ENCODE assay signal across 15 mouse cellular contexts in the genomic region with DNA sequence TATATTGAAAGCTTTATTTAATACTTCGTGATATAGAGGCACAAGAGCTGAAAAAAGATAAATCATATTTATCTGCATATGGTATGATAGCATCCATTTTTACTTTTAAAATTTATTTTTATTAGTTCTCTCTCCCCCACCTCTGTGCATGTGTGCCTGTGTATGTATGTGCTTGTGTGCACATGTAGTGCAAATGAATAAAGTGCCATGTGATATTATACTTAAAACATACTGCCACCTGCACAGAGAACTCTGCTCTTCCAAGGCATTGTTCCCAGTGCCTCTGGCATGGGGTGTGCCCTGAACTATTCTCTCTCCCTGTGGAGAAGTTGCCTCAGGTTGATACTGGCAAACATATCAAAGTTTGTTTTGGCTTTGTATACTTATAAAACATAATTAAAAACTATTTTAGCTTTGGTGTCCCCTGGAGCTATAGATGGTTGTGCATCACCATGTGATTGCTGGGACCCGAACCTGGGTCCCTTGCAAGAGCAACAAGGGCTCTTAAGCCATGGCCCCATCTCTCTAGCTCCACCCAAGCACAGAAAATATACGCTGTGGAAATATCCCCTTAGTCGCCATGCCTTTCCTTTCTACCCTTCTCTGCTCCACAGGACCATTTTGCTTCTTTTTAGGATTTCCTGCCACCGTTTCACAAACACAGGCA. TPM values are rescaled to one million over a fixed set of nuclear protein-coding genes. Genes with fewer than 3 reads are reported as not detected.
A peak's percentile ranks its signal among the peaks of the same experiment; 100 is the strongest.
DNase-seq lines count a peak whose midpoint lies in the region; ATAC-seq lines count a peak whose summit lies in the region.
"Had no signal": no experiment of that assay in that cellular context is flagged by ENCODE, and none has a peak within 500 bp of the region (broad histone marks: within the 10 kb centered on the region; RNA-seq: fewer than 3 reads in every experiment).

No protein-coding gene starts in this region.

- no peak for DNase-seq in hindbrain, embryonic 11.5 days (ENCODE audit: low spot score)
- DNase-seq in hindbrain, embryonic 10.5 days (ENCODE audit: low spot score) = no peak
- DNase-seq in limb, embryonic 10.5 days (ENCODE audit: low spot score) = no peak
- DNase-seq in cerebellum, postnatal 36 days = no peak
- no peak for DNase-seq in spleen, postnatal 14 days (ENCODE audit: low spot score in 2 of 2)
- DNase-seq: thymus, adult 18-20 months had no signal

- no peaks in the 10 kb centered on the region for H3K9me3 ChIP-seq in hindbrain, embryonic 11.5 days (ENCODE audit: control insufficient read depth, low read length)
- H3K9me3 ChIP-seq in hindbrain, embryonic 10.5 days = 0 out of 2 replicates have a peak, but pooled peaks cover 6% of the 10 kb centered on the region
- H3K9me3 ChIP-seq in limb, embryonic 12.5 days = 0 out of 2 replicates have a peak, but pooled peaks cover 4% of the 10 kb centered on the region
- H3K9me3 ChIP-seq in limb, embryonic 10.5 days (replicated peaks) = no peaks in the 10 kb centered on the region
- no peaks in the 10 kb centered on the region for H3K9me3 ChIP-seq in midbrain, embryonic 15.5 days
- H3K9me3 ChIP-seq: embryonic facial prominence, embryonic 12.5 days had no signal

- 66% methylated on average over 5 of the region's 5 CpGs for WGBS in hindbrain, embryonic 11.5 days
- 67% methylated on average over 5 of the region's 5 CpGs for WGBS in hindbrain, embryonic 10.5 days
- WGBS in limb, embryonic 12.5 days = 68% methylated on average over 5 of the region's 5 CpGs
- WGBS in limb, embryonic 10.5 days = 63% methylated on average over 5 of the region's 5 CpGs
- 61% methylated on average over 5 of the region's 5 CpGs for WGBS in midbrain, embryonic 15.5 days

- H3K4me3 ChIP-seq in hindbrain, embryonic 11.5 days (ENCODE audit: low read depth, low read length) = no peak overlapping the region
- H3K4me3 ChIP-seq in hindbrain, embryonic 10.5 days = no peak overlapping the region
- no peak overlapping the region for H3K4me3 ChIP-seq in limb, embryonic 12.5 days (replicated peaks)
- no peak overlapping the region for H3K4me3 ChIP-seq in limb, embryonic 10.5 days
- H3K4me3 ChIP-seq in midbrain, embryonic 15.5 days = no peak overlapping the region
- H3K4me3 ChIP-seq: embryonic facial prominence, embryonic 12.5 days; heart, embryonic 12.5 days had no signal

- H3K36me3 ChIP-seq in hindbrain, embryonic 11.5 days (ENCODE audit: control insufficient read depth, insufficient read depth, low read length) = no peaks in the 10 kb centered on the region
- H3K36me3 ChIP-seq in hindbrain, embryonic 10.5 days = no peaks in the 10 kb centered on the region
- no peaks in the 10 kb centered on the region for H3K36me3 ChIP-seq in limb, embryonic 12.5 days
- H3K36me3 ChIP-seq in limb, embryonic 10.5 days = no peaks in the 10 kb centered on the region
- H3K36me3 ChIP-seq in midbrain, embryonic 15.5 days (replicated peaks) = no peaks in the 10 kb centered on the region
- H3K36me3 ChIP-seq: embryonic facial prominence, embryonic 12.5 days; heart, embryonic 12.5 days had no signal

- no peak overlapping the region for H3K4me2 ChIP-seq in hindbrain, embryonic 11.5 days (replicated peaks; ENCODE audit: low read depth, low read length)
- H3K4me2 ChIP-seq in limb, embryonic 12.5 days = no peak overlapping the region
- no peak overlapping the region for H3K4me2 ChIP-seq in midbrain, embryonic 15.5 days
- H3K4me2 ChIP-seq: embryonic facial prominence, embryonic 12.5 days; heart, embryonic 12.5 days had no signal

- H3K27ac ChIP-seq in hindbrain, embryonic 11.5 days (ENCODE audit: low read depth, low read length) = no peak overlapping the region
- H3K27ac ChIP-seq in hindbrain, embryonic 10.5 days = no peak overlapping the region
- no peak overlapping the region for H3K27ac ChIP-seq in limb, embryonic 12.5 days
- H3K27ac ChIP-seq in limb, embryonic 10.5 days = no peak overlapping the region
- H3K27ac ChIP-seq in midbrain, embryonic 15.5 days = no peak overlapping the region
- H3K27ac ChIP-seq: embryonic facial prominence, embryonic 12.5 days; kidney, postnatal 0 days had no signal

- H3K4me1 ChIP-seq in hindbrain, embryonic 11.5 days (replicated peaks; ENCODE audit: control insufficient read depth, insufficient read depth, low read length) = no peaks in the 10 kb centered on the region
- H3K4me1 ChIP-seq in hindbrain, embryonic 10.5 days (replicated peaks) = no peaks in the 10 kb centered on the region
- H3K4me1 ChIP-seq in limb, embryonic 12.5 days (replicated peaks) = no peaks in the 10 kb centered on the region
- H3K4me1 ChIP-seq in limb, embryonic 10.5 days = no peaks in the 10 kb centered on the region
- no peaks in the 10 kb centered on the region for H3K4me1 ChIP-seq in midbrain, embryonic 15.5 days
- H3K4me1 ChIP-seq: embryonic facial prominence, embryonic 12.5 days had no signal

- ATAC-seq in hindbrain, embryonic 11.5 days (ENCODE audit: low FRiP score) = peak; percentile 40; the same call in 1 of the 2 replicates
- 0 out of 2 replicates have a peak, but pooled peaks have one; percentile 42 for ATAC-seq in limb, embryonic 12.5 days (ENCODE audit: insufficient number of reproducible peaks, insufficient read depth, low FRiP score, low TSS enrichment, low read depth)
- ATAC-seq in common myeloid progenitor, adult 5-6 weeks (replicated peaks; ENCODE audit: low read depth, poor library complexity, severe bottlenecking) = peak; percentile 47
- 0 out of 2 replicates have a peak, but pooled peaks have one; percentile 11 for ATAC-seq in midbrain, embryonic 15.5 days (replicated peaks)

- H3K27me3 ChIP-seq in hindbrain, embryonic 11.5 days (ENCODE audit: control insufficient read depth, insufficient read depth, low read length) = no peaks in the 10 kb centered on the region
- H3K27me3 ChIP-seq in hindbrain, embryonic 10.5 days (ENCODE audit: insufficient read depth, poor library complexity, severe bottlenecking) = no peaks in the 10 kb centered on the region
- no peaks in the 10 kb centered on the region for H3K27me3 ChIP-seq in limb, embryonic 12.5 days
- no peaks in the 10 kb centered on the region for H3K27me3 ChIP-seq in limb, embryonic 10.5 days (ENCODE audit: low read depth, poor library complexity, severe bottlenecking)
- no peaks in the 10 kb centered on the region for H3K27me3 ChIP-seq in midbrain, embryonic 15.5 days (replicated peaks)
- H3K27me3 ChIP-seq: embryonic facial prominence, embryonic 12.5 days; heart, embryonic 12.5 days had no signal

- H3K9ac ChIP-seq in hindbrain, embryonic 11.5 days (ENCODE audit: low read depth, low read length) = no peak overlapping the region
- no peak overlapping the region for H3K9ac ChIP-seq in limb, embryonic 12.5 days (replicated peaks)
- no peak overlapping the region for H3K9ac ChIP-seq in midbrain, embryonic 15.5 days
- H3K9ac ChIP-seq: embryonic facial prominence, embryonic 12.5 days; heart, embryonic 12.5 days had no signal

RNA-seq across cellular contexts. Expression of a gene that starts 31.4 kb away (rescaled TPM):
- 85.3 and 91.0 TPM in 2 replicates for polyA plus RNA-seq in hindbrain, embryonic 11.5 days (2014; fragmentation: Nextera tagmentation; extraction: Ambion mirVana)
- 76.7 and 88.1 TPM in 2 replicates for polyA plus RNA-seq in hindbrain, embryonic 10.5 days (2016; fragmentation: Nextera tagmentation; extraction: Ambion mirVana)
- 48.9 and 53.0 TPM in 2 replicates for polyA plus RNA-seq in limb, embryonic 12.5 days (2016; fragmentation: Nextera tagmentation; extraction: Ambion mirVana)
- 64.8 and 65.6 TPM in 2 replicates for polyA plus RNA-seq in limb, embryonic 10.5 days (2016; fragmentation: Nextera tagmentation; extraction: Ambion mirVana)
- 11.1 and 12.6 TPM in 2 replicates for total RNA-seq in common myeloid progenitor, adult 5-6 weeks (2017)
- polyA plus RNA-seq in midbrain, embryonic 15.5 days (2015; fragmentation: Nextera tagmentation; extraction: Ambion mirVana) = 81.3 and 92.1 TPM in 2 replicates

RNA-seq across cellular contexts. Expression of a gene that starts 55.0 kb away (rescaled TPM):
- polyA plus RNA-seq in hindbrain, embryonic 11.5 days (2014; fragmentation: Nextera tagmentation; extraction: Ambion mirVana) = 0.39 and 0.76 TPM in 2 replicates
- polyA plus RNA-seq in hindbrain, embryonic 10.5 days (2016; fragmentation: Nextera tagmentation; extraction: Ambion mirVana) = 0.19 and 0.38 TPM in 2 replicates
- polyA plus RNA-seq in limb, embryonic 12.5 days (2016; fragmentation: Nextera tagmentation; extraction: Ambion mirVana) = 0.28 TPM in 1 of 2 replicates, not detected in the other
- polyA plus RNA-seq in limb, embryonic 10.5 days (2016; fragmentation: Nextera tagmentation; extraction: Ambion mirVana) = 0.10 TPM in 1 of 2 replicates, not detected in the other
- total RNA-seq in common myeloid progenitor, adult 5-6 weeks (2017) = not detected in 2 replicates
- 2.4 and 3.2 TPM in 2 replicates for polyA plus RNA-seq in midbrain, embryonic 15.5 days (2015; fragmentation: Nextera tagmentation; extraction: Ambion mirVana)
- total RNA-seq: gastrocnemius, adult 18-20 months; granulocyte monocyte progenitor cell, adult 5-6 weeks had no signal
- polyA plus RNA-seq: kidney, postnatal 0 days; liver, embryonic 16.5 days had no signal
